Mouse (Mus musculus): Measurements from ENCODE around the gene Hjurp.

Hjurp gene

GRCm38 (mm10) chr1:88219054-88219453 is 58.4 kb downstream of the Hjurp start:
- no peak for DNase-seq

DNA sequence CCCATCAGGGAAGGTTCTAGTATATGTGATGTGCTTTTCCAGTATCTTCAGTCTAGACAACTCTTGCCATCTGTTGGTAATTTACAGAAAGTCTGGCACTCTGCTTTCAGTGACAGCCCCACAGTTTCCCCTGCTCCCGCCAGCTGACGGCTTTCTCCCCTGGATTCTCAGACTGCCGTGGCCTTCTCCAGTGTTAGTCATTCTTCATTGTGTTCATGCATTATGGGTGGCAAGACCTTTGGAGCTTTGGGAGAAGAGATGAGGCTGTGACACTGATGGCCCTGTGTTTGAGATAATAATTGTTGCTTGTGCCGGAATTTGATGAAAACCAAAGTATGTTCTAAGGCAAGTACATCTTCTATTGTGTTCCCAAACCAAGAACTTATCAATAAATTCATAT is 58.8 kb downstream of the Hjurp start:
- DNase-seq, result no peak

- no peak for DNase-seq
Observed at GRCm38 (mm10) chr1:88218051-88218450, 59.4 kb downstream of the Hjurp start.

- DNase-seq, result no peak
Observed at GRCm38 (mm10) chr1:88217576-88217975, 59.9 kb downstream of the Hjurp start.

DNA sequence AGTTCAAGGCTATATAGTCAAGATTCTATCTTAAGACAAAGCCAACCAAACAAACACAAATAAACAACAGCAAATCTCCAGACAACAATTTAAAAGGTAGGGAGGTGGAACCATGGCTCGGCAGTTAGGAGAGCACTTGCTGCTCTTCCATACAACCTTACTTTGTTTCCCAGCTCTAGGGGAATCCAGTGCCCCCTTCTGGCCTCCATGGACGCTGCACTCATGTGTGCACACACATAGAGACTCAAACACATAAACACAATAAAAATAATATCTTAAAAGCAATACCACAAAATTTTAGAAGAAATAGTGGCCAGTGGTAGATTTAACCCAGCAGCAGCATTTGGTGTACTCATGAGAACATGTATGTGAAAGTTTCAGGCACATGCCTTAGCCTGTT is 60.3 kb downstream of the Hjurp start:
- DNase-seq, result no peak

DNA sequence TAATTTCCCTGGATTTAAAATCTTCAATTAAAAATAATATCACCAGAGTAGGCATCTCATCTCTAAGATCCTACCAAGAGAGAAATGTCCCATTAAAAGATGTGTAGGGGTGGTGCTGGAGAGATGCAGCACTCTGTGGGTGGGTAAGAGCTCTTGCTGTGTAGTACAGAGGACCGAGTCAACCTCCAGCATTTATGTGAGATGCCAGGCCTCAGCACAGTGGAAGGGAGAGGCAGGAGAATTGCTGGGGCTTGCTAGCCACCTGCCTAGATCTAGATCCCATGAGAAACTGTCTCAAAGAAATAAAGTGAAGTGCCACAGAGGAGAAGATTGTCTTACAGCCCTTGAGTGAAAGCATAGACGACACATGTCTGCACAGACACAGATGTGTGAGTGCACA is 60.9 kb downstream of the Hjurp start:
- no peak for DNase-seq

GRCm38 (mm10) chr1:88215466-88216380 is 61.7 kb downstream of the Hjurp start:
- DNase-seq, result no peak

DNA sequence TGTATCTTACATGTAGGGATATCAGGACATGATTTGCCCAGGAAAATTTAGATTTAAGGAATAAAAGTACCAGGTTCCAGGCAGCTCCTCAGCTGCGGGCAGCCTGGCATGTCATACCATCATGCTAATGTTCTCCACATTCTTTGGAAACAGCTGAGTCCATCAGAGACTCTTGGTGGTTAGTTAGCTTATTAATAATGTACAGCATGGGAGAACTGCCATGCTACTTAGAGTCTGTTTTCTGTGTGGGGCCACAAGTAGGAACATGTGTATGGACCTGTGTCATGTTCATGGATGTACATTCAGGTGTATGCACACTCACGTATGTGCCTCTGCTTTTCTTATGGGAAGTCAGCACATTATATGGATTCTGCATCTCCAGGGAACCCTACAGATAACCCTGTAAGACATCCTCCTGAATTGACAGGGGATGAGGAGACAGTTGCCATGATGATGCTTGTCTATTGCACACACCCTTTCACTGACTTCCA is 62.9 kb downstream of the Hjurp start:
- no peak for DNase-seq

DNA sequence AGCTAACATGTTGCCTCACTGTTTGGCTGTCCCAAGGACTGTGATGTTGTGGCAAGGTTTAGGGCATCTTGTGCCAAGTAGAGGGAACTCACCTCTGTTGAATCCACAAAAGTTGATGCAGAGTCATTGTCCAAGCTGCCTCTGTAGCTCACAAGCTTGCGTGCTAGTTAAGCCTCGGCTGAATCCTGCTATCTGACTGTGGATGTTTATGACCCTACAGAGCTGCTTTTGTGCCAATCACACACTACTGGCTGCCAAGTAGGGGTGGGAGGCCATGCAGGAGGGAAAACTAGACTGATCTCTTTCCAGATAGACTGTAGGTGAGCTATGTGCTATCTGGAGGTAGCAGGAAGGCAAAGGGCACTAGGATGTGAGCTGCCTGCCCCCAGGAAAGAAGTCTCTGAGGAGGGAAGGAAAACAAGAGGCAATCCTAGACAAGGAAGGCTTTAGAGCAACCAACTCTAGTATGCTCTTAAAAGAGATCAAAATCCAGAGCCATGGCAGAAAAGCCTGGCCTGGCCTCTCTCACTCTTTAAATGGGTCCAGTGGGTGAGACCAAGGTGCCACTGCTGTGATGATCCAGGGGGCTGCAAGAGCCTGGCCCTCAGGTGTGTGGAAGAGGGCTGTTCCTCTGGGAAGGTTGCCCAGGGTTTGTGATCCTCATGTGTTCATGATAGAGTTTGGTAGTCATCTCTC is 63.5 kb downstream of the Hjurp start:
- no peak for DNase-seq

DNA sequence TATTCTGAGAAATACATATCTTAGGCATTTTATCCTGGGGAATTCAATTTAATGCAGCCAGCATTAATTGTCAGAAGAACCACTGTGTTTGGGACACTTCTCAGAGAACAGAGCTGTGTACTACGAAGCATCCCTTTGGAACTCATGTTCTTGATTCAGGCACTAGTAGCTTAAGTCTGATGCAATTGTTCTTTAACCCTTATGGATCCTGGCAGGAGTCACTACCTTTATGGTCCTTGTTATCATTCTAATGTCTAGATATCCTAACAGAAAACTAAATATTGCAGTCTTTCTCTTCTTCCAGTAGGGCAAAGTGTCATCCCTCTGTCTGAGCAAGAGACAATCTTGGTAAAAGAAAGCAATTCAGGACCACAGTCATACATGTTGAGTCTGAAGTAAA is 64.4 kb downstream of the Hjurp start:
- DNase-seq, result no peak
